Mouse (Mus musculus): ENCODE measurements at regions not wholly inside any gene's neighbourhood (a gene's known extent, or its start where the extent isn't known, plus 50 kb on each side); places are given as distances from the start of the nearest gene placed in this dataset.
"Not testable (repeated sequence)": the region's sequence is repeated elsewhere in the genome, so short reads cannot be mapped to it uniquely, and the experiment has no call there.

GRCm38 (mm10) chr3:111402135-111402534 is 1151.3 kb upstream of the Prmt6 start:
- ChIA-PET POLR2A (no interaction called here), CTCF (no interaction called here)

- ChIA-PET POLR2A (interaction anchor here in 1 of 4 experiments (0.7 kb wide), 1 partner anchor 1242 kb away, joined by 5 read pairs; no protein-coding TSS in a partner anchor), CTCF (no interaction called here)
These were observed 1142.3 kb upstream of the Prmt6 start for GRCm38 (mm10) chr3:111393127-111393526.

- CTCF ChIA-PET = not testable (repeated sequence)
- POLR2A ChIA-PET = interaction anchor here in 1 of 4 experiments (0.7 kb wide), 1 partner anchor 1243 kb away, joined by 5 read pairs; no protein-coding TSS in a partner anchor
These were observed 1141.9 kb upstream of the Prmt6 start for GRCm38 (mm10) chr3:111392713-111393112.

- CTCF ChIA-PET = no interaction called here
- POLR2A ChIA-PET = no interaction called here
These were observed 1135.9 kb upstream of the Prmt6 start for GRCm38 (mm10) chr3:111386745-111387144.

GRCm38 (mm10) chr3:111386334-111386733 is 1135.5 kb upstream of the Prmt6 start:
- ChIA-PET CTCF (no interaction called here), POLR2A (no interaction called here)

GRCm38 (mm10) chr3:111385627-111386026 is 1134.8 kb upstream of the Prmt6 start:
- ChIA-PET POLR2A (interaction anchor here in 1 of 4 experiments (0.7 kb wide), 1 partner anchor 56 kb away, joined by 3 read pairs; no protein-coding TSS in a partner anchor), CTCF (no interaction called here)

GRCm38 (mm10) chr3:111371259-111371658 is 1120.5 kb upstream of the Prmt6 start:
- POLR2A ChIA-PET = no interaction called here
- CTCF ChIA-PET = no interaction called here

- ChIA-PET CTCF (interaction anchor here in 1 of 4 experiments (0.5 kb wide), 1 partner anchor 802 kb away, joined by 3 read pairs; no protein-coding TSS in a partner anchor), POLR2A (no interaction called here)
These were observed 1087.4 kb upstream of the Prmt6 start for GRCm38 (mm10) chr3:111338247-111338646.

- CTCF ChIA-PET = no interaction called here
- POLR2A ChIA-PET = no interaction called here
These were observed 1040.3 kb upstream of the Prmt6 start for GRCm38 (mm10) chr3:111291018-111291538.

- CTCF ChIA-PET = no interaction called here
- POLR2A ChIA-PET = no interaction called here
These were observed 1030.8 kb upstream of the Prmt6 start for GRCm38 (mm10) chr3:111281584-111281983.
